Mouse (Mus musculus): Measurements from ENCODE around the gene Naaladl2. TPM values are rescaled to one million over a fixed set of nuclear protein-coding genes. Genes with fewer than 3 reads are reported as not detected.

Naaladl2 gene
- total and polyA plus RNA-seq, 3 experiments: 0.13 TPM; not detected in 2

- no peaks in the 10 kb centered on the region for H3K36me3 ChIP-seq (replicated peaks in 1 of 2; ENCODE audit: control insufficient read depth in 1 of 2, insufficient read depth in 1 of 2, low read length in 1 of 2)
- H3K27me3 ChIP-seq (replicated peaks): no peaks in the 10 kb centered on the region
- H3K9ac ChIP-seq (ENCODE audit: insufficient read depth, low read depth): no peak overlapping the region; the same call in 1 of the 2 replicates
- peaks cover 8% of the 10 kb centered on the region for H3K9me3 ChIP-seq (replicated peaks; ENCODE audit: low read length)
- H3K4me3 ChIP-seq (replicated peaks in 1 of 3; ENCODE audit: low read depth in 2 of 3, low read length in 2 of 3, poor library complexity in 1 of 3): no peak overlapping the region
- DNase-seq (ENCODE audit: extremely low read depth): no peak
- dilution Hi-C loops (cut with MboI; ENCODE audit: extremely low pct_ligation_motif_present, extremely low pct_unique_long_range_greater_than_20kb, low sequenced_read_pairs): no loop called here
- H3K4me1 ChIP-seq (ENCODE audit: control insufficient read depth in 1 of 2, insufficient read depth in 2 of 2): no peaks in the 10 kb centered on the region
- TF ChIP-seq IRF4 (IDR thresholded peaks at IDR 0.05; ENCODE audit: low read depth, low read length) (peak; percentile 78; the same call in 1 of the 2 replicates), JUN (IDR thresholded peaks at IDR 0.05; ENCODE audit: insufficient read depth, low read depth, low read length) (no peak), MXI1 (IDR thresholded peaks at IDR 0.05; ENCODE audit: low read depth, low read length) (no peak), BHLHE40 (IDR thresholded peaks at IDR 0.05; ENCODE audit: low read depth, low read length) (no peak), E2F4 (IDR thresholded peaks at IDR 0.05; ENCODE audit: insufficient replicate concordance, low read depth, low read length) (no peak), NELFE (IDR thresholded peaks at IDR 0.05; ENCODE audit: low read depth, low read length) (no peak), TBP (conservative IDR thresholded peaks at IDR 0.05; ENCODE audit: low read depth, low read length) (no peak), EP300 (IDR thresholded peaks at IDR 0.05; ENCODE audit: low read length) (peak; percentile 71; the same call in 1 of the 2 replicates), TCF12 (IDR thresholded peaks at IDR 0.05; ENCODE audit: low read depth, low read length) (0 out of 2 replicates have a peak, but pooled peaks have one; percentile 47), MAFK (IDR thresholded peaks at IDR 0.05; ENCODE audit: insufficient replicate concordance, low read length) (peak; percentile 82), ETS1 (conservative IDR thresholded peaks at IDR 0.05; ENCODE audit: low read depth, low read length) (no peak), SIN3A (IDR thresholded peaks at IDR 0.05; ENCODE audit: low read length) (peak; percentile 66; the same call in 1 of the 2 replicates), ELF1 (IDR thresholded peaks at IDR 0.05; ENCODE audit: low read depth, low read length) (peak; percentile 37), USF1 (IDR thresholded peaks at IDR 0.05; ENCODE audit: low read depth, low read length) (no peak), UBTF (IDR thresholded peaks at IDR 0.05; ENCODE audit: low read depth, low read length) (no peak), USF2 (conservative IDR thresholded peaks at IDR 0.05; ENCODE audit: low read depth, low read length) (no peak)
- in situ Hi-C loops (cut with MboI; ENCODE audit: low pct_ligation_motif_present, low pct_unique_long_range_greater_than_20kb, low sequenced_read_pairs): no loop called here
- peak overlapping the region; percentile 62; the same call in 1 of the 2 replicates for H3K4me2 ChIP-seq (ENCODE audit: insufficient read depth, low read depth, poor library complexity, severe bottlenecking)
- H3K27ac ChIP-seq (ENCODE audit: insufficient read depth, low read depth): no peak overlapping the region
- no peaks in the 10 kb centered on the region for H3K79me2 ChIP-seq (replicated peaks; ENCODE audit: control insufficient read depth, extremely low read depth, insufficient read depth, poor library complexity, severe bottlenecking)
Observed at GRCm38 (mm10) chr3:25052975-25053374, 91.1 kb downstream of the Naaladl2 start.

GRCm38 (mm10) chr3:25019972-25020371 lies 124.1 kb downstream of the Naaladl2 start:
- H3K4me1 ChIP-seq (ENCODE audit: control insufficient read depth in 1 of 2, insufficient read depth in 2 of 2): no peaks in the 10 kb centered on the region
- no peak for DNase-seq (ENCODE audit: extremely low read depth)
- no peak overlapping the region for H3K4me2 ChIP-seq (ENCODE audit: insufficient read depth, low read depth, poor library complexity, severe bottlenecking)
- no peaks in the 10 kb centered on the region for H3K36me3 ChIP-seq (replicated peaks in 1 of 2; ENCODE audit: control insufficient read depth in 1 of 2, insufficient read depth in 1 of 2, low read length in 1 of 2)
- H3K9ac ChIP-seq (ENCODE audit: insufficient read depth, low read depth): no peak overlapping the region
- no peaks in the 10 kb centered on the region for H3K79me2 ChIP-seq (replicated peaks; ENCODE audit: control insufficient read depth, extremely low read depth, insufficient read depth, poor library complexity, severe bottlenecking)
- H3K4me3 ChIP-seq (replicated peaks in 1 of 3; ENCODE audit: low read depth in 2 of 3, low read length in 2 of 3, poor library complexity in 1 of 3): no peak overlapping the region
- H3K27me3 ChIP-seq (replicated peaks): no peaks in the 10 kb centered on the region
- no peak overlapping the region for H3K27ac ChIP-seq (ENCODE audit: insufficient read depth, low read depth)
- TF ChIP-seq ETS1 (conservative IDR thresholded peaks at IDR 0.05; ENCODE audit: low read depth, low read length) (no peak), MXI1 (IDR thresholded peaks at IDR 0.05; ENCODE audit: low read depth, low read length) (no peak), USF2 (conservative IDR thresholded peaks at IDR 0.05; ENCODE audit: low read depth, low read length) (no peak), NRF1 (IDR thresholded peaks at IDR 0.05; ENCODE audit: low read depth, low read length) (no peak), SIN3A (IDR thresholded peaks at IDR 0.05; ENCODE audit: low read length) (no peak), MEF2A (IDR thresholded peaks at IDR 0.05; ENCODE audit: borderline replicate concordance, low read depth, low read length) (no peak), USF1 (IDR thresholded peaks at IDR 0.05; ENCODE audit: low read depth, low read length) (no peak)
- H3K9me3 ChIP-seq (replicated peaks; ENCODE audit: low read length): peaks cover 9% of the 10 kb centered on the region
- dilution Hi-C loops (cut with MboI; ENCODE audit: extremely low pct_ligation_motif_present, extremely low pct_unique_long_range_greater_than_20kb, low sequenced_read_pairs): no loop called here
- in situ Hi-C loops (cut with MboI; ENCODE audit: low pct_ligation_motif_present, low pct_unique_long_range_greater_than_20kb, low sequenced_read_pairs): no loop called here

All from CH12.LX (cell line).